Mouse (Mus musculus): ENCODE results near the gene Defa28.
"Not testable (repeated sequence)": the region's sequence is repeated elsewhere in the genome, so short reads cannot be mapped to it uniquely, and the experiment has no call there.

Defa28 gene

DNA sequence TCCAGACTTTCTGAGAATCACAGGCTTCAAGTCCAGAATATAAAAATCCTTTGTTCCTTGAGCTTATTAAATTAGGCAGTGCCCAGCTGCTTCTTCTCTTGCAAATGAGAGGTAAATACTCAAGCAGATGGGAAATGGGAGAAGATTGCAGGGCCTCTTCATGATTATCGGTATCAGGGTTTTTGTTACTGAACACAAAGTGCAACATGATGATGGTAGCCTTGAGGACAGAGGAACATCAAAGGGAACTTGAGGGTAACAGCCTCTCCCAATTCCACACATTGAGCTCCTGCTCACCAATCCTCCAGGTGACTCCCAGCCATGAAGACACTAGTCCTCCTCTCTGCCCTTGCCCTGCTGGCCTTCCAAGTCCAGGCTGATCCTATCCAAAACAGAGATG, at the start of gene Defa28:
TSS of gene Defa28 (plus strand) at position 301 of the 400 bp plus-strand sequence.
- DNase-seq (ENCODE audit: low spot score in 2 of 2), result not testable (repeated sequence)

DNA sequence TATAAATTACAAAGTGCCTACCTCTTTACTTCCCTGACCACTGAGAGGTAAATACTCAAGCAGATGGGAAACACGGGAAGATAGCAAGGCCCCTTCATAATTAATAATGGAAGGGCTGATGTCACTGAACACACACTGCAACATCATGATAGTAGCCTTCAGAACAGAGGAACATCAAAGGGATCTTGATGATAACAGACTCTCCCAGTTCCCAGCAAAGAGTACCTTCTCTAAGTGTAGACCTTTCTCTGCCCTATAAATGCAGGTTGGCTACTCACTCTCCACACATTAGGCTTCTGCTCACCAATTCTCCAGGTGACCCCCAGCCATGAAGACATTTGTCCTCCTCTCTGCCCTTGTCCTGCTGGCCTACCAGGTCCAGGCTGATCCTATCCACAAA, 17.7 kb upstream of the Defa28 start, which contains the start of gene Defa37:
TSS of gene Defa37 (plus strand) at position 301 of the 400 bp plus-strand sequence.
- DNase-seq (ENCODE audit: low spot score in 2 of 2), result not testable (repeated sequence)

DNA sequence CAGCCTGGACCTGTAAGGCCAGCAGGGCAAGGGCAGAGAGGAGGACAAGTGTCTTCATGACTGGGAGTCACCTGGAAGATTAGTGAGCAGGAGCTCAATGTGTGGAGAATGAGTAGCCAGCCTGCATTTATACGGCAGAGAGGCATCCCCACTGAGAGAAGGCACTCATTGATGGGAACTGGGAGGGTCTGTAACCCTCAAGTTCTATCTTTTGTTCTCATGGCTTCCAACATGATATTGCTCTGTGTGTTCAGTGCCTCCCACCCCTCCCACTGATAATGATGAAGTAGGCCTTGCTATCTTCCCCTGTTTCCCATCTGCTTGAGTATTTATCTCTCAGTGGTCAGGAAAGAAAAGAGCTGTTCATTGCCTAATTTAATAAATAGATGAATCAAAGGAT, 11.6 kb downstream of the Defa28 start, which contains the start of gene Gm7861:
TSS of gene Gm7861 (minus strand) at position 101 of the 400 bp plus-strand sequence.
- not testable (repeated sequence) for DNase-seq (ENCODE audit: low spot score in 2 of 2)

DNA sequence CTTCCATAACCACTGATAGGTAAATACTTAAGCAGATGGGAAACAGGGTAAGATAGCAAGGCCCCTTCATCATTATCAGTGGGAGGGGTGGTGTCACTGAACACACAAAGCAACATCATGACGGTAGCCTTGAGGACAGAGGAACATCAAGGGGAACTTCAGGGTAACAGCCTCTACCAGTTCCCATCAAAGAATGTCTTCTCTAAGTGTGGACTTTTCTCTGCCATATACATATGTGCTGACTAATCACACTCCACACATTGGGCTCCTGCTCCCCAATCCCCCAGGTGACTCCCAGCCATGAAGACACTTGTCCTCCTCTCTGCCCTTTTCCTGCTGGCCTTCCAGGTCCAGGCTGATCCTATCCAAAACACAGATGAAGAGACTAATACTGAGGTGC, 35.1 kb downstream of the Defa28 start, which contains the start of gene Defa26:
TSS of gene Defa26 (plus strand) at position 301 of the 400 bp plus-strand sequence.
- not testable (repeated sequence) for DNase-seq (ENCODE audit: low spot score in 2 of 2)
